In genomic region chr9:123006071-123006470, GRCm38 (mm10) we compare ENCODE assay signal across 11 mouse cellular contexts. TPM values are rescaled to one million over a fixed set of nuclear protein-coding genes. Genes with fewer than 3 reads are reported as not detected.
DNase-seq lines count a peak whose midpoint lies in the region; ATAC-seq lines count a peak whose summit lies in the region.
"Had no signal": no experiment of that assay in that cellular context is flagged by ENCODE, and none has a peak within 500 bp of the region (broad histone marks: within the 10 kb centered on the region; RNA-seq: fewer than 3 reads in every experiment).

No protein-coding gene starts in this region.

- no peak overlapping the region for H3K4me2 ChIP-seq in kidney, embryonic 14.5 days (replicated peaks; ENCODE audit: low read depth, low read length)
- H3K4me2 ChIP-seq in hindbrain, embryonic 11.5 days (replicated peaks; ENCODE audit: low read depth, low read length) = no peak overlapping the region
- H3K4me2 ChIP-seq: heart, embryonic 15.5 days; limb, embryonic 15.5 days had no signal

- no peaks in the 10 kb centered on the region for H3K27me3 ChIP-seq in kidney, embryonic 14.5 days (ENCODE audit: control insufficient read depth, insufficient read depth, low read length)
- no peaks in the 10 kb centered on the region for H3K27me3 ChIP-seq in hindbrain, embryonic 11.5 days (ENCODE audit: control insufficient read depth, insufficient read depth, low read length)
- H3K27me3 ChIP-seq: heart, embryonic 15.5 days; limb, embryonic 15.5 days had no signal

- DNase-seq in kidney, postnatal 14 days = peak; percentile 4
- peak; percentile 21 for DNase-seq in CD4-positive helper T cell, adult 2 months (ENCODE audit: low read depth, low spot score)
- DNase-seq in ES-CJ7 (ENCODE audit: low read depth, low spot score) = peak; percentile 40
- no peak for DNase-seq in hindbrain, embryonic 11.5 days (ENCODE audit: low spot score)
- DNase-seq in left cerebral cortex, postnatal 25 days (ENCODE audit: low spot score in 2 of 2) = no peak
- DNase-seq: thymus, postnatal 25 days had no signal

- WGBS in kidney, embryonic 14.5 days = 83% methylated on average over 6 of the region's 6 CpGs
- WGBS in hindbrain, embryonic 11.5 days = 83% methylated on average over 6 of the region's 6 CpGs

- peaks cover 86% of the 10 kb centered on the region for H3K36me3 ChIP-seq in kidney, embryonic 14.5 days (ENCODE audit: control insufficient read depth, insufficient read depth, low read length)
- peaks cover 7% of the 10 kb centered on the region; the same call in 1 of the 2 replicates for H3K36me3 ChIP-seq in hindbrain, embryonic 11.5 days (ENCODE audit: control insufficient read depth, insufficient read depth, low read length)

- H3K4me1 ChIP-seq in kidney, embryonic 14.5 days (ENCODE audit: control insufficient read depth, insufficient read depth, low read length) = no peaks in the 10 kb centered on the region
- no peaks in the 10 kb centered on the region for H3K4me1 ChIP-seq in hindbrain, embryonic 11.5 days (replicated peaks; ENCODE audit: control insufficient read depth, insufficient read depth, low read length)
- H3K4me1 ChIP-seq: heart, embryonic 15.5 days; limb, embryonic 15.5 days had no signal

- H3K4me3 ChIP-seq in kidney, embryonic 14.5 days (ENCODE audit: low read length) = no peak overlapping the region
- H3K4me3 ChIP-seq in hindbrain, embryonic 11.5 days (ENCODE audit: low read depth, low read length) = no peak overlapping the region
- H3K4me3 ChIP-seq: heart, embryonic 15.5 days; limb, embryonic 15.5 days; myocyte had no signal

- no peak overlapping the region for H3K9ac ChIP-seq in kidney, embryonic 14.5 days (ENCODE audit: low read depth, low read length)
- no peak overlapping the region for H3K9ac ChIP-seq in hindbrain, embryonic 11.5 days (ENCODE audit: low read depth, low read length)
- H3K9ac ChIP-seq: heart, embryonic 15.5 days; limb, embryonic 15.5 days had no signal

- no peaks in the 10 kb centered on the region for H3K9me3 ChIP-seq in kidney, embryonic 14.5 days (ENCODE audit: control insufficient read depth, low read length)
- no peaks in the 10 kb centered on the region for H3K9me3 ChIP-seq in hindbrain, embryonic 11.5 days (ENCODE audit: control insufficient read depth, low read length)
- H3K9me3 ChIP-seq: heart, embryonic 15.5 days; limb, embryonic 15.5 days had no signal

- intact Hi-C loops in left cerebral cortex, postnatal 25 days (cut with DNase I) = no loop called here

- no peak overlapping the region for H3K27ac ChIP-seq in kidney, embryonic 14.5 days (ENCODE audit: low read depth, low read length)
- H3K27ac ChIP-seq in hindbrain, embryonic 11.5 days (ENCODE audit: low read depth, low read length) = no peak overlapping the region
- H3K27ac ChIP-seq: heart, embryonic 15.5 days; limb, embryonic 15.5 days had no signal

- no peak for ATAC-seq in kidney, embryonic 14.5 days (ENCODE audit: low FRiP score, low TSS enrichment)
- peak; percentile 46; the same call in 1 of the 2 replicates for ATAC-seq in megakaryocyte-erythroid progenitor cell, adult 5-6 weeks (replicated peaks; ENCODE audit: low FRiP score, low TSS enrichment, poor library complexity, severe bottlenecking)
- no peak for ATAC-seq in hindbrain, embryonic 11.5 days (ENCODE audit: low FRiP score)

RNA-seq across cellular contexts. Expression of gene Tmem42, which starts 15.1 kb away (rescaled TPM):
- 25.5 and 26.4 TPM in 2 replicates for polyA plus RNA-seq in kidney, embryonic 14.5 days (2014; fragmentation: Nextera tagmentation; extraction: Ambion mirVana)
- 4.0 and 16.1 TPM in 2 replicates for total RNA-seq in megakaryocyte-erythroid progenitor cell, adult 5-6 weeks (2014; fragmentation: Nextera tagmentation)
- total RNA-seq in megakaryocyte-erythroid progenitor cell, adult 5-6 weeks (2017) = 5.4 and 9.2 TPM in 2 replicates
- 19.5 and 19.6 TPM in 2 replicates for polyA plus RNA-seq in hindbrain, embryonic 11.5 days (2014; fragmentation: Nextera tagmentation; extraction: Ambion mirVana)
- 10 to 100 TPM; 23.0 to 31.4 TPM for total RNA-seq in left cerebral cortex, postnatal 25 days (2021)

RNA-seq across cellular contexts. Expression of gene Tgm4, which starts 28.5 kb away (rescaled TPM):
- polyA plus RNA-seq in kidney, embryonic 14.5 days (2014; fragmentation: Nextera tagmentation; extraction: Ambion mirVana) = 0.31 TPM in 1 of 2 replicates, not detected in the other
- total RNA-seq in megakaryocyte-erythroid progenitor cell, adult 5-6 weeks (2014; fragmentation: Nextera tagmentation) = 0.62 TPM in 1 of 2 replicates, not detected in the other
- 0.42 and 1.4 TPM in 2 replicates for total RNA-seq in megakaryocyte-erythroid progenitor cell, adult 5-6 weeks (2017)
- polyA plus RNA-seq in hindbrain, embryonic 11.5 days (2014; fragmentation: Nextera tagmentation; extraction: Ambion mirVana) = 0.37 and 0.42 TPM in 2 replicates
- total RNA-seq in left cerebral cortex, postnatal 25 days (2021) = 1 to 10 TPM; 1.3 to 2.2 TPM

RNA-seq across cellular contexts. Expression of gene Kif15, which starts 55.2 kb away (rescaled TPM):
- polyA plus RNA-seq in kidney, embryonic 14.5 days (2014; fragmentation: Nextera tagmentation; extraction: Ambion mirVana) = 65.5 and 80.9 TPM in 2 replicates
- 136 and 143 TPM in 2 replicates for total RNA-seq in megakaryocyte-erythroid progenitor cell, adult 5-6 weeks (2014; fragmentation: Nextera tagmentation)
- 280 and 313 TPM in 2 replicates for total RNA-seq in megakaryocyte-erythroid progenitor cell, adult 5-6 weeks (2017)
- 55.6 and 71.8 TPM in 2 replicates for polyA plus RNA-seq in hindbrain, embryonic 11.5 days (2014; fragmentation: Nextera tagmentation; extraction: Ambion mirVana)
- total RNA-seq in left cerebral cortex, postnatal 25 days (2021) = under 1 TPM; 0.46 to 0.48 TPM

RNA-seq across cellular contexts. Expression of gene 1110059G10Rik, which starts 55.3 kb away (rescaled TPM):
- 34.8 and 49.5 TPM in 2 replicates for polyA plus RNA-seq in kidney, embryonic 14.5 days (2014; fragmentation: Nextera tagmentation; extraction: Ambion mirVana)
- total RNA-seq in megakaryocyte-erythroid progenitor cell, adult 5-6 weeks (2014; fragmentation: Nextera tagmentation) = 35.0 and 37.7 TPM in 2 replicates
- total RNA-seq in megakaryocyte-erythroid progenitor cell, adult 5-6 weeks (2017) = 24.6 and 40.4 TPM in 2 replicates
- 36.6 and 37.3 TPM in 2 replicates for polyA plus RNA-seq in hindbrain, embryonic 11.5 days (2014; fragmentation: Nextera tagmentation; extraction: Ambion mirVana)
- total RNA-seq in left cerebral cortex, postnatal 25 days (2021) = 10 to 100 TPM; 20.9 to 22.5 TPM

Comparison
In these comparisons a context has a peak if more than half of its experiments do, and no peak if none do; other contexts are left out.
1. DNase-seq: peak in kidney, postnatal 14 days (single experiment), CD4-positive helper T cell, adult 2 months (single experiment) and ES-CJ7 (single experiment); none in hindbrain, embryonic 11.5 days (single experiment) and left cerebral cortex, postnatal 25 days (0 of 2).
2. RNA of gene Kif15, which starts 55.2 kb away (total RNA-seq): 136 to 313 TPM in megakaryocyte-erythroid progenitor cell, adult 5-6 weeks; 0.46 to 0.48 TPM in left cerebral cortex, postnatal 25 days; every median in the first group is over 10 times any median in the second.